Mouse (Mus musculus) embryo, embryonic 10 days (tissue): ENCODE measurements around the gene Sept3.

Source experiments
- DNase-seq: peaks from one replicate; pipeline ENCODE4 v3.0.0-alpha.2; 2015; ENCODE audit warnings: low spot score

Gene Sept3

GRCm38 (mm10) chr15:82340414-82341035, 65.8 kb downstream of the Sept3 start:
- DNase-seq, result no peak

GRCm38 (mm10) chr15:82341036-82341501, 66.4 kb downstream of the Sept3 start:
- DNase-seq, result peak; percentile 35

- DNase-seq, result no peak
These were observed 67.2 kb downstream of the Sept3 start for GRCm38 (mm10) chr15:82341675-82342542.

- DNase-seq, result no peak
These were observed 67.8 kb downstream of the Sept3 start for GRCm38 (mm10) chr15:82342543-82342935.

- no peak for DNase-seq
These were observed 68.9 kb downstream of the Sept3 start for GRCm38 (mm10) chr15:82343368-82344287.
